Mouse (Mus musculus): Measurements from ENCODE around the gene Neurl1b. TPM values are rescaled to one million over a fixed set of nuclear protein-coding genes. Genes with fewer than 3 reads are reported as not detected.
A peak's percentile ranks its signal among the peaks of the same experiment; 100 is the strongest.

Neurl1b gene
- total and polyA plus RNA-seq, 3 experiments = under 0.01 TPM; not detected in 2

DNA sequence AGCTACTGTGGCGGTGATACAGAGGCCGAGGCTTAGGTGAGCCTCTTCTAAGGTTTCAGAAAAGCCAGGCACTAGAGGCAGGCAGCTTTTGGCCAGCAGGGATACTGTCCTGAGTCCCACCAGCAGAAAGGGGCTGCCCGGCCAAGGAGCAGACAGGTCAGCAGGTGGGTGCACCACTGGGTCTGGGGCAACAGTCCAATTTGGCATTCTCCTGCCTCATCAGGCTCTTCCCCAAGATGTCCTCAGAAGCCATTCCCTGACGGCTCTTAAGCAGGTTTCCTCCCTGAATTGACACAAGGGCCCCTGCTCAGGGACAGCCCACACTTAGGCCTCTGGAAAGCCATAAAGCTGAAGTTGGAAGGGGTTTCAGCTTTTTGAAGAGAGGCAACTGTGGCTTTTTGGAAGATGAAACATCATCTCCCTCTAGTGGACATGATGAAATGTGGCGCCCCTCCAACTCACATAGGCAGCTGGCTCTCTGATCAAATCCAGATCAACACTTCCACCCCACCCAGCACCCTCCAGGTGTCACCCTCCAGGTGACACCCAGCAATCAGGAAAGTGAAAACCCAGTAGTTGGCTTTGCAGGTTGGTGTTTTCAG is 37.8 kb downstream of the Neurl1b start:
- ATAC-seq (ENCODE audit: extremely low read depth, insufficient number of reproducible peaks, low FRiP score, poor library complexity, severe bottlenecking) (no peak; the same call in 1 of the 2 replicates), DNase-seq (ENCODE audit: low spot score) (peak; percentile 32)
- H3K4me1 ChIP-seq (ENCODE audit: insufficient read depth, low read depth, low read length) = peaks cover 8% of the 10 kb centered on the region
- H3K27me3 ChIP-seq (ENCODE audit: insufficient read depth, low read length) = peaks cover 53% of the 10 kb centered on the region
- TF ChIP-seq CTCF (IDR thresholded peaks at IDR 0.05; ENCODE audit: low read depth, low read length) (0 out of 2 replicates have a peak, but pooled peaks have one; percentile 33), GATA2 (IDR thresholded peaks at IDR 0.05; ENCODE audit: borderline replicate concordance, low read depth, low read length) (no peak)
- no peaks in the 10 kb centered on the region for H3K9me3 ChIP-seq (replicated peaks)
- H3K4me3 ChIP-seq (ENCODE audit: low read depth, low read length) = no peak overlapping the region
- no peaks in the 10 kb centered on the region for H3K36me3 ChIP-seq (replicated peaks)

DNA sequence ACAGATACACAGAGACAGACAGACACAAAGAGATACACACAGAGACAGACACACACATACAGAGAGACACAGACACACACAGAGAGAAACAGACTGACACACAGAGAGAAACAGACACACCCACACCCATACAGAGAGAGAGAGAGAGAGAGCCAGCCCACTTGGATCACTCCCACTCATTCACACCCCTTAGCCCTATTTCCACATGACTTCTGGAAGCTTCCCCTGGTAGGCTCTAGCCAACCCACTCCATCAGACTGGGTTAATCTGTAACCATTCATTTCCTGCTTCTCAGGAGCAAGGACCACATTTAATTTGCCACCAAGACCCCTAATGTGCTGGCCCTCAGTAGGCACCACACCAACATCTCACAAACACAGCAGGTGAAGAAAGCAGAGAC is 42.9 kb downstream of the Neurl1b start:
- H3K9me3 ChIP-seq (replicated peaks) = no peaks in the 10 kb centered on the region
- ATAC-seq (ENCODE audit: extremely low read depth, insufficient number of reproducible peaks, low FRiP score, poor library complexity, severe bottlenecking) = no peak
- DNase-seq (ENCODE audit: low spot score) = no peak
- TF ChIP-seq GATA1 (IDR thresholded peaks at IDR 0.05; ENCODE audit: borderline replicate concordance, low read length) (no peak), GATA2 (IDR thresholded peaks at IDR 0.05; ENCODE audit: borderline replicate concordance, low read depth, low read length) (no peak), POLR2AphosphoS5 (IDR thresholded peaks at IDR 0.05; ENCODE audit: insufficient replicate concordance, low read depth, low read length) (no peak), CTCF (IDR thresholded peaks at IDR 0.05; ENCODE audit: low read depth, low read length) (no peak), TAL1 (conservative IDR thresholded peaks at IDR 0.05; ENCODE audit: low read depth, low read length) (no peak)
- H3K27me3 ChIP-seq (ENCODE audit: insufficient read depth, low read length) = peaks cover 31% of the 10 kb centered on the region
- H3K4me3 ChIP-seq (ENCODE audit: low read depth, low read length) = no peak overlapping the region
- H3K36me3 ChIP-seq (replicated peaks) = no peaks in the 10 kb centered on the region
- 0 out of 2 replicates have a peak, but pooled peaks cover under 1% of the 10 kb centered on the region for H3K4me1 ChIP-seq (ENCODE audit: insufficient read depth, low read depth, low read length)

DNA sequence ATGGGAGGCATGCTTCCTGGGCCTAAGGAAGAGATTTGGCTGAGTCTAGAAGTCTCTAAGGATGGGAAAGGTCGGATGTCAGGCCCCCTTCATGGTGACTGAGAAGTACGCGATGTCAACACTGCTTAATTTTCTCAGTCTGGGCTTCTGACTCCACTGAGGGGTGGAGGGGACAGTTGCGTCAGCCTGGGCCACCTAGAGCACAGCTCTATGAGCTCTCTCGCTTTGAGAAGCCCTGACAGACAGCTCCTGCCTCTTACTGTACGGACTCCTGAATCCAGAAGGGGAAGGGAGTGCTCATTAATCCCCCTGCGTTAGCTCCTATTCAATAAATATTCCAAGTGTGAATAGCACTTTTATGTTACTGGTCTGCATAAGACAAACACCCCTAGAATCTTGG is 43.4 kb downstream of the Neurl1b start:
- Histone ChIP-seq H3K9me3 (replicated peaks) (no peaks in the 10 kb centered on the region), H3K36me3 (replicated peaks) (no peaks in the 10 kb centered on the region), H3K4me3 (ENCODE audit: low read depth, low read length) (no peak overlapping the region), H3K4me1 (ENCODE audit: insufficient read depth, low read depth, low read length) (0 out of 2 replicates have a peak, but pooled peaks cover 3% of the 10 kb centered on the region), H3K27me3 (ENCODE audit: insufficient read depth, low read length) (peaks cover 31% of the 10 kb centered on the region)
- ATAC-seq (ENCODE audit: extremely low read depth, insufficient number of reproducible peaks, low FRiP score, poor library complexity, severe bottlenecking) (no peak), DNase-seq (ENCODE audit: low spot score) (no peak)
- TF ChIP-seq POLR2AphosphoS5 (IDR thresholded peaks at IDR 0.05; ENCODE audit: insufficient replicate concordance, low read depth, low read length) (no peak), GATA2 (IDR thresholded peaks at IDR 0.05; ENCODE audit: borderline replicate concordance, low read depth, low read length) (no peak), CTCF (IDR thresholded peaks at IDR 0.05; ENCODE audit: low read depth, low read length) (no peak), GATA1 (IDR thresholded peaks at IDR 0.05; ENCODE audit: borderline replicate concordance, low read length) (no peak), TAL1 (conservative IDR thresholded peaks at IDR 0.05; ENCODE audit: low read depth, low read length) (no peak)

DNA sequence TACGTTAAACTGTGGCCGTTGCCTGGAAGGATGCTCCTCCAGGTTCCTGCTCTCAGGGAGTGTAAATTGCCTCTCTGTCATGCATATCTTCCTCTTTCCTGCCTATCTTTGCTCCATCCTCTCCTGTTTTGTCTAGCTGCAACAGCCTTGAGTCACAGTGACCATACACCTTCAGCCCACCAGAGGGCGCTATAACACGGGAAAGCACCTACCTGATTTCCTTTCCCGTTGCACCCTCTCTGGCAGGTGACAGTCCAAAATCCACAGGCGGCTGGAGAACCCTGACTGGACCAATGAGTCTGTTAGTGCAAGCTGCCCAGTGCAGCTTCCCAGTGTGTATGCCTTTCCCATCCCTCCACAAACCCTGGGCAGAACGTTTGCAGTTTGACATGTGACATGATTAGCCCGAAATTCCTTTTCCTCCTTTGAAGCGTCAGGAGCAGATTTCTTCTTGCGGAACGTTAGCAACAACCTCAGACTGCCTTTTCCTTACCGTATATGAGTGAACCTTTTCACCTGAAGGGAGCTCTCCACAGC is 48.1 kb downstream of the Neurl1b start:
- DNase-seq (ENCODE audit: low spot score) (peak; percentile 52), ATAC-seq (ENCODE audit: extremely low read depth, insufficient number of reproducible peaks, low FRiP score, poor library complexity, severe bottlenecking) (no peak)
- H3K4me3 ChIP-seq (ENCODE audit: low read depth, low read length) = no peak overlapping the region

DNA sequence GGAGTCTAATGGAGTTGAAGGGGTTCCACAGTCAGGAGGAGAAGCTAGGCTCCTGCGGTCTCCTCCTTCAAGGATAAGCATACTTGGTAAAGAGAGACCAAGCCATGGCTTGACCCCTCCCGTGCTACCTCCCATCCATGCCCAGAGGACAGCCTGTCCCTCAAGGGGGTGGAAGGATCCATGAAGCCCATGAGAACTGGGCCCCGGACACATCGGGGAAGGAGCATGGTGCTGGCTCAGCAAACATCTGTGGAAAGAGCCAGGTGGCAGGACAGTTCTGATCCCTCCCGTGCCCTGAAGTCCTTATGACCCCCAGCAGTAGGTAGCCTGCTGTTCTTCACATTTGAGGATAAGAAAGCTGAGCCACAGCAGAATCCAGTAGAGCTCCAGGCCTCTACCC is 48.8 kb downstream of the Neurl1b start:
- Histone ChIP-seq H3K4me1 (ENCODE audit: insufficient read depth, low read depth, low read length) (peaks cover 5% of the 10 kb centered on the region; the same call in 1 of the 2 replicates), H3K36me3 (replicated peaks) (no peaks in the 10 kb centered on the region), H3K27me3 (ENCODE audit: insufficient read depth, low read length) (peaks cover 35% of the 10 kb centered on the region), H3K9me3 (replicated peaks) (no peaks in the 10 kb centered on the region), H3K4me3 (ENCODE audit: low read depth, low read length) (no peak overlapping the region)
- no peak for TF ChIP-seq GATA2 (IDR thresholded peaks at IDR 0.05; ENCODE audit: borderline replicate concordance, low read depth, low read length)
- TF ChIP-seq GATA1 (IDR thresholded peaks at IDR 0.05; ENCODE audit: borderline replicate concordance, low read length) = no peak
- TF ChIP-seq CTCF (IDR thresholded peaks at IDR 0.05; ENCODE audit: low read depth, low read length) = no peak
- no peak for TF ChIP-seq TAL1 (conservative IDR thresholded peaks at IDR 0.05; ENCODE audit: low read depth, low read length)
- TF ChIP-seq POLR2AphosphoS5 (IDR thresholded peaks at IDR 0.05; ENCODE audit: insufficient replicate concordance, low read depth, low read length) = no peak
- no peak for ATAC-seq (ENCODE audit: extremely low read depth, insufficient number of reproducible peaks, low FRiP score, poor library complexity, severe bottlenecking)
- no peak for DNase-seq (ENCODE audit: low spot score)

More for the DNA sequence above, 48.1 kb downstream of the Neurl1b start:
- no peaks in the 10 kb centered on the region for H3K36me3 ChIP-seq (replicated peaks)
- peaks cover 32% of the 10 kb centered on the region for H3K27me3 ChIP-seq (ENCODE audit: insufficient read depth, low read length)
- no peaks in the 10 kb centered on the region for H3K9me3 ChIP-seq (replicated peaks)
- peaks cover 5% of the 10 kb centered on the region; the same call in 1 of the 2 replicates for H3K4me1 ChIP-seq (ENCODE audit: insufficient read depth, low read depth, low read length)
- TF ChIP-seq CTCF (IDR thresholded peaks at IDR 0.05; ENCODE audit: low read depth, low read length) = peak; percentile 90
- no peak for TF ChIP-seq TAL1 (conservative IDR thresholded peaks at IDR 0.05; ENCODE audit: low read depth, low read length)

DNA sequence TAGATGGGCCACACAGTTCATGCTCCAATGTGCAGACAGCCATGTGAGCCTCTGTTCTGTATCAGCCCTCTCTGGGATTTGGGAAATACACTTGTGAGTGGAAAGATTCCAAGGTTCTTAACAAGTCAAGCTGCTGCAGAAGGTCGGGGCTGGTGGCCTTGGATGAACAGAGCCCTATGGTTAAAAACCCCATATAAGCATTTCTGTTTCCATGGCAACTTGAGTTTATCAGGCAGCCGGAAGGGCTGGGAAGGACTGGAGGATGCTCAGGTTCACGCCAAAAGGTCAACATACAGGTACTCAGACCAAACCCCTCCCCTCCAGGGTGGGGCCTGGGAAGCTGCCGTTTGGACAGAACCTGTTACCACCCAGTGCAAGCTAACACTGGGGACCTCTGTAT is 49.4 kb downstream of the Neurl1b start:
- no peaks in the 10 kb centered on the region for H3K36me3 ChIP-seq (replicated peaks)
- H3K9me3 ChIP-seq (replicated peaks) = no peaks in the 10 kb centered on the region
- no peak for ATAC-seq (ENCODE audit: extremely low read depth, insufficient number of reproducible peaks, low FRiP score, poor library complexity, severe bottlenecking)
- H3K4me1 ChIP-seq (ENCODE audit: insufficient read depth, low read depth, low read length) = peaks cover 5% of the 10 kb centered on the region; the same call in 1 of the 2 replicates
- H3K27me3 ChIP-seq (ENCODE audit: insufficient read depth, low read length) = peaks cover 41% of the 10 kb centered on the region
- no peak for TF ChIP-seq POLR2AphosphoS5 (IDR thresholded peaks at IDR 0.05; ENCODE audit: insufficient replicate concordance, low read depth, low read length)
- no peak for TF ChIP-seq GATA2 (IDR thresholded peaks at IDR 0.05; ENCODE audit: borderline replicate concordance, low read depth, low read length)
- TF ChIP-seq CTCF (IDR thresholded peaks at IDR 0.05; ENCODE audit: low read depth, low read length) = no peak
- TF ChIP-seq GATA1 (IDR thresholded peaks at IDR 0.05; ENCODE audit: borderline replicate concordance, low read length) = no peak
- TF ChIP-seq TAL1 (conservative IDR thresholded peaks at IDR 0.05; ENCODE audit: low read depth, low read length) = no peak
- no peak for DNase-seq (ENCODE audit: low spot score)
- H3K4me3 ChIP-seq (ENCODE audit: low read depth, low read length) = no peak overlapping the region
